Mouse (Mus musculus) spleen, adult 2 months (tissue): ENCODE measurements around the gene Agbl5.

Experiments
- CTCF ChIP-seq: fragments of 200-500 bp; IDR thresholded peaks from 2 replicates; pipeline ENCODE4 v1.5.1; 2011; ENCODE audit warnings: mild to moderate bottlenecking, inconsistent platforms; ENCODE audit not compliant: insufficient read depth, insufficient read length, insufficient replicate concordance; ENCODE audit errors: extremely low read depth
- POLR2A ChIP-seq: fragments of 200-500 bp; IDR thresholded peaks from 2 replicates; pipeline ENCODE4 v1.6.1; 2011; ENCODE audit warnings: low read depth, low read length, inconsistent platforms

DNA sequence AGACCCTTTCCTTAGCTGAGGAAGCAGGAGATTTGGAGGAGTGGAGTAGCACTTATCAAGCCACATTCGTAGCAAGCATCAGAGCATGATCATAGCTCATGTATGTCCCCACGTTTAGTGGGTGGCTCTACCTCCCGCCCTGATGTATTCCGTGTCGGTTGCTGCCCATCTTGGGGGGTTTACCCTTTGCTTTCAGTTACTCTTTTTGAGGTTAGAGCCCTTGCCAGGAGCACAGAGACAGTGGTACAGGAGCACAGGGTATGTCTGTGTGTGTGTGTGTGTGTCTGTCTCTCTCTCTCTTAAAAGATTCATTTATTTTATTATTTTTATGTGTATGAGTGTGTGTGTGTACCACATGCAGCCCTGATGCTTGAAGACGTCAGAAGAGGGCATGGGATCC lies 34.6 kb downstream of the Agbl5 start:
- TF ChIP-seq CTCF = no peak
- TF ChIP-seq POLR2A = no peak
